Comparison of ENCODE assay signal across 9 mouse cellular contexts in the genomic region with DNA sequence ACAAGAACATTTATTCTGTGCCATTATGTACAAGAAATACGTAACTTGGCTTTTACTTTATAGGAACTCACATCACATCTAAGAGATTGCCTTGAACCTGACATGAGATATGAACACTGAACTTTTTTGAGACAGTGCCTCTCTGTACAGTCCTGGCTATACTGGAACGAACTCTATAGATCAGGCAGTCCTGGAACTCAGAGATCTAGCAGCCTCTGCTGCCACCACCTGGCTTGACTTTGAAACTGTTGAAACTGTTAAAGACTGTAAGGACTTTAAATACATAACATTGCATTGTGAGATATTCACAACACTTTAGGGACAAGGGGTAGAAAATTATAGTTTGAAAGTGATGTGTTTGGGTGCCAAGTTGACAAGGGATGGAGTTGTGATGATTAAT. TPM values are rescaled to one million over a fixed set of nuclear protein-coding genes. Genes with fewer than 3 reads are reported as not detected.
DNase-seq lines count a peak whose midpoint lies in the region; ATAC-seq lines count a peak whose summit lies in the region.
"Had no signal": no experiment of that assay in that cellular context is flagged by ENCODE, and none has a peak within 500 bp of the region (broad histone marks: within the 10 kb centered on the region; RNA-seq: fewer than 3 reads in every experiment).

No protein-coding gene starts in this region.

- no peaks in the 10 kb centered on the region for H3K4me1 ChIP-seq in heart, embryonic 11.5 days (ENCODE audit: control insufficient read depth, insufficient read depth, low read length)
- no peaks in the 10 kb centered on the region for H3K4me1 ChIP-seq in kidney, embryonic 15.5 days
- H3K4me1 ChIP-seq: lung, embryonic 15.5 days had no signal

- H3K27ac ChIP-seq in heart, embryonic 11.5 days (ENCODE audit: low read depth, low read length) = no peak overlapping the region
- H3K27ac ChIP-seq in kidney, embryonic 15.5 days = no peak overlapping the region
- H3K27ac ChIP-seq: lung, embryonic 15.5 days had no signal

- no peak overlapping the region for H3K4me3 ChIP-seq in heart, embryonic 11.5 days (ENCODE audit: low read depth, low read length)
- no peak overlapping the region for H3K4me3 ChIP-seq in kidney, embryonic 15.5 days (replicated peaks)
- H3K4me3 ChIP-seq: lung, embryonic 15.5 days had no signal

- H3K9me3 ChIP-seq in heart, embryonic 11.5 days (replicated peaks; ENCODE audit: control insufficient read depth, low read length) = no peaks in the 10 kb centered on the region
- H3K9me3 ChIP-seq in kidney, embryonic 15.5 days (replicated peaks) = no peaks in the 10 kb centered on the region
- H3K9me3 ChIP-seq: lung, embryonic 15.5 days had no signal

- no peak for ATAC-seq in heart, embryonic 11.5 days (replicated peaks; ENCODE audit: insufficient number of reproducible peaks, low FRiP score, low TSS enrichment)
- ATAC-seq in kidney, embryonic 15.5 days (replicated peaks; ENCODE audit: low FRiP score) = peak; percentile 66; the same call in 1 of the 2 replicates
- 0 out of 2 replicates have a peak, but pooled peaks have one; percentile 51 for ATAC-seq in neutrophil, adult 5-6 weeks (ENCODE audit: extremely low read depth, insufficient number of reproducible peaks, low FRiP score, poor library complexity, severe bottlenecking)

- no peak overlapping the region for H3K4me2 ChIP-seq in heart, embryonic 11.5 days
- no peak overlapping the region for H3K4me2 ChIP-seq in kidney, embryonic 15.5 days
- H3K4me2 ChIP-seq: lung, embryonic 15.5 days had no signal

- H3K27me3 ChIP-seq in heart, embryonic 11.5 days (ENCODE audit: control insufficient read depth, insufficient read depth, low read length) = 0 out of 2 replicates have a peak, but pooled peaks cover 3% of the 10 kb centered on the region
- peaks cover 23% of the 10 kb centered on the region for H3K27me3 ChIP-seq in kidney, embryonic 15.5 days

- 57% methylated on average over 2 of the region's 2 CpGs for WGBS in heart, embryonic 11.5 days (ENCODE audit: insufficient replicate concordance)
- WGBS in kidney, embryonic 15.5 days = 60% methylated on average over 2 of the region's 2 CpGs

- no peak overlapping the region for H3K9ac ChIP-seq in heart, embryonic 11.5 days (ENCODE audit: low read depth, low read length)
- no peak overlapping the region for H3K9ac ChIP-seq in kidney, embryonic 15.5 days
- H3K9ac ChIP-seq: lung, embryonic 15.5 days had no signal

- DNase-seq in heart, postnatal 14 days = peak; percentile 8 to 58
- peak; percentile 9 for DNase-seq in urinary bladder, postnatal 25 days (ENCODE audit: low spot score)
- no peak for DNase-seq in urinary bladder, postnatal 4 days (ENCODE audit: low spot score in 2 of 2)
- peak; percentile 24 to 48 for DNase-seq in cerebellum, postnatal 14 days
- DNase-seq in urinary bladder, postnatal 10 days (ENCODE audit: low spot score) = no peak

- intact Hi-C loops in heart, postnatal 14 days (cut with DNase I) = loop anchor here (5.0 kb wide), 1 partner anchor 51 kb away; no protein-coding TSS in a partner anchor

- H3K36me3 ChIP-seq in heart, embryonic 11.5 days (ENCODE audit: control insufficient read depth, insufficient read depth, low read length) = no peaks in the 10 kb centered on the region
- H3K36me3 ChIP-seq in kidney, embryonic 15.5 days = no peaks in the 10 kb centered on the region
- H3K36me3 ChIP-seq: lung, embryonic 15.5 days had no signal

RNA-seq across cellular contexts. Expression of a gene that starts 19.4 kb away (rescaled TPM):
- 1 to 10 TPM; 3.2 to 3.8 TPM for total RNA-seq in heart, postnatal 14 days (2021)
- polyA plus RNA-seq in heart, embryonic 11.5 days (2014; fragmentation: Nextera tagmentation; extraction: Ambion mirVana) = 9.7 and 13.8 TPM in 2 replicates
- 16.8 and 17.8 TPM in 2 replicates for polyA plus RNA-seq in kidney, embryonic 15.5 days (2015; fragmentation: Nextera tagmentation; extraction: Ambion mirVana)
- total RNA-seq in neutrophil, adult 5-6 weeks (2017) = 2.1 and 4.8 TPM in 2 replicates

RNA-seq across cellular contexts. Expression of a gene that starts 34.3 kb away (rescaled TPM):
- 10 to 100 TPM; 11.6 to 12.5 TPM for total RNA-seq in heart, postnatal 14 days (2021)
- polyA plus RNA-seq in heart, embryonic 11.5 days (2014; fragmentation: Nextera tagmentation; extraction: Ambion mirVana) = 15.7 and 19.0 TPM in 2 replicates
- 30.3 and 35.4 TPM in 2 replicates for polyA plus RNA-seq in kidney, embryonic 15.5 days (2015; fragmentation: Nextera tagmentation; extraction: Ambion mirVana)
- 39.7 and 45.9 TPM in 2 replicates for total RNA-seq in neutrophil, adult 5-6 weeks (2017)

Comparison
In these comparisons a context has a peak if more than half of its experiments do, and no peak if none do; other contexts are left out.
1. DNase-seq: peak in heart, postnatal 14 days (2 of 2), urinary bladder, postnatal 25 days (single experiment) and cerebellum, postnatal 14 days (2 of 2); none in urinary bladder, postnatal 4 days (0 of 2) and urinary bladder, postnatal 10 days (single experiment).